Mouse (Mus musculus): Measurements from ENCODE around the gene Fbxl13. TPM values are rescaled to one million over a fixed set of nuclear protein-coding genes. Genes with fewer than 3 reads are reported as not detected.
A peak's percentile ranks its signal among the peaks of the same experiment; 100 is the strongest.
"Not testable (repeated sequence)": the region's sequence is repeated elsewhere in the genome, so short reads cannot be mapped to it uniquely, and the experiment has no call there.

The Fbxl13 gene
- polyA plus RNA-seq, 1 experiment from 2014 or later, result 0.18 TPM

GRCm38 (mm10) chr5:21605936-21606335, 39.5 kb downstream of the Fbxl13 start:
- no peaks in the 10 kb centered on the region for H3K9me3 ChIP-seq (replicated peaks; ENCODE audit: control insufficient read depth, low read length)
- no peaks in the 10 kb centered on the region for H3K27me3 ChIP-seq (replicated peaks; ENCODE audit: control insufficient read depth, insufficient read depth, low read length)
- no peak overlapping the region for H3K4me2 ChIP-seq (ENCODE audit: low read length)
- H3K4me1 ChIP-seq (ENCODE audit: control insufficient read depth, insufficient read depth, low read length), result no peaks in the 10 kb centered on the region
- H3K36me3 ChIP-seq (ENCODE audit: control insufficient read depth, insufficient read depth, low read length), result no peaks in the 10 kb centered on the region
- H3K27ac ChIP-seq (ENCODE audit: low read depth, low read length), result no peak overlapping the region
- 75% methylated on average over 6 of the region's 6 CpGs for WGBS
- no peak overlapping the region for H3K4me3 ChIP-seq (ENCODE audit: low read depth, low read length)
- no peak for ATAC-seq
- no peak overlapping the region for H3K9ac ChIP-seq (ENCODE audit: low read length)
- no peak for DNase-seq (ENCODE audit: low spot score)

DNA sequence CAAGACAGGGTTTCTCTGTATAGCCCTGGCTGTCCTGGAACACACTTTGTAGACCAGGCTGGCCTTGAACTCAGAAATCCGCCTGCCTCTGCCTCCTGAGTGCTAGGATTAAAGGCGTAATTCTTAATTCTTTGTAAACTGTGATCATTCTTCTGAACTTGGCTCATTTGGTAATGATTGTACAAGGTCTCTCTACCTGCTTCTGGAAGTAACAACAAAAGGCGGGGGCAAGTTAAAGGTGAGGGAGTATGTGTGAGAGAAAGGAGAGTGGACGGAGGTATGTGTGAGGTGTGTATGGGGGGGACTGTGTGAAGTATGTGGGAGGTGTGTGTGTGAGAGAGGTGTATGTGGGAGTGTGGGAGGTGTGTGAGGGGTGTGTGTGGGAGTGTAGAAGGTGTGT, 45.5 kb downstream of the Fbxl13 start:
- Histone ChIP-seq H3K4me2 (ENCODE audit: low read length) (no peak overlapping the region), H3K27me3 (replicated peaks; ENCODE audit: control insufficient read depth, insufficient read depth, low read length) (no peaks in the 10 kb centered on the region), H3K36me3 (ENCODE audit: control insufficient read depth, insufficient read depth, low read length) (no peaks in the 10 kb centered on the region), H3K9me3 (replicated peaks; ENCODE audit: control insufficient read depth, low read length) (no peaks in the 10 kb centered on the region), H3K4me1 (ENCODE audit: control insufficient read depth, insufficient read depth, low read length) (no peaks in the 10 kb centered on the region), H3K4me3 (ENCODE audit: low read depth, low read length) (no peak overlapping the region), H3K27ac (ENCODE audit: low read depth, low read length) (no peak overlapping the region), H3K9ac (ENCODE audit: low read length) (no peak overlapping the region)
- 94% methylated on average over 4 of the region's 4 CpGs for WGBS
- ATAC-seq (no peak), DNase-seq (ENCODE audit: low spot score) (no peak)

- H3K9me3 ChIP-seq (replicated peaks; ENCODE audit: control insufficient read depth, low read length); H3K4me2 ChIP-seq (ENCODE audit: low read length); H3K4me1 ChIP-seq (ENCODE audit: control insufficient read depth, insufficient read depth, low read length); H3K36me3 ChIP-seq (ENCODE audit: control insufficient read depth, insufficient read depth, low read length); H3K27me3 ChIP-seq (replicated peaks; ENCODE audit: control insufficient read depth, insufficient read depth, low read length); DNase-seq (ENCODE audit: low spot score); ATAC-seq; H3K27ac ChIP-seq (ENCODE audit: low read depth, low read length); H3K9ac ChIP-seq (ENCODE audit: low read length); H3K4me3 ChIP-seq (ENCODE audit: low read depth, low read length): not testable (repeated sequence)
- 81% methylated on average over 2 of the region's 2 CpGs for WGBS
Measured at GRCm38 (mm10) chr5:21599536-21599935, 45.9 kb downstream of the Fbxl13 start.

GRCm38 (mm10) chr5:21593201-21593709, 52.2 kb downstream of the Fbxl13 start:
- no peaks in the 10 kb centered on the region for H3K4me1 ChIP-seq (ENCODE audit: control insufficient read depth, insufficient read depth, low read length)
- no peak overlapping the region for H3K27ac ChIP-seq (ENCODE audit: low read depth, low read length)
- no peak overlapping the region for H3K4me3 ChIP-seq (ENCODE audit: low read depth, low read length)
- DNase-seq (ENCODE audit: low spot score) (no peak), ATAC-seq (no peak)
- H3K9me3 ChIP-seq (replicated peaks; ENCODE audit: control insufficient read depth, low read length), result no peaks in the 10 kb centered on the region
- H3K36me3 ChIP-seq (ENCODE audit: control insufficient read depth, insufficient read depth, low read length), result no peaks in the 10 kb centered on the region
- no peak overlapping the region for H3K4me2 ChIP-seq (ENCODE audit: low read length)
- no peaks in the 10 kb centered on the region for H3K27me3 ChIP-seq (replicated peaks; ENCODE audit: control insufficient read depth, insufficient read depth, low read length)
- no peak overlapping the region for H3K9ac ChIP-seq (ENCODE audit: low read length)
- WGBS, result 90% methylated on average over 9 of the region's 9 CpGs

- Histone ChIP-seq H3K9me3 (replicated peaks; ENCODE audit: control insufficient read depth, low read length) (no peaks in the 10 kb centered on the region), H3K4me1 (ENCODE audit: control insufficient read depth, insufficient read depth, low read length) (no peaks in the 10 kb centered on the region), H3K36me3 (ENCODE audit: control insufficient read depth, insufficient read depth, low read length) (no peaks in the 10 kb centered on the region), H3K27me3 (replicated peaks; ENCODE audit: control insufficient read depth, insufficient read depth, low read length) (no peaks in the 10 kb centered on the region), H3K27ac (ENCODE audit: low read depth, low read length) (no peak overlapping the region), H3K9ac (ENCODE audit: low read length) (no peak overlapping the region), H3K4me3 (ENCODE audit: low read depth, low read length) (no peak overlapping the region), H3K4me2 (ENCODE audit: low read length) (no peak overlapping the region)
- DNase-seq (ENCODE audit: low spot score) (no peak), ATAC-seq (no peak)
- WGBS, result 91% methylated on average over 2 of the region's 2 CpGs
Measured at GRCm38 (mm10) chr5:21592106-21592505, 53.3 kb downstream of the Fbxl13 start.

GRCm38 (mm10) chr5:21588220-21588619, 57.2 kb downstream of the Fbxl13 start:
- no peaks in the 10 kb centered on the region for H3K9me3 ChIP-seq (replicated peaks; ENCODE audit: control insufficient read depth, low read length)
- H3K4me2 ChIP-seq (ENCODE audit: low read length), result no peak overlapping the region
- WGBS, result 95% methylated on average over 13 of the region's 13 CpGs
- H3K27me3 ChIP-seq (replicated peaks; ENCODE audit: control insufficient read depth, insufficient read depth, low read length), result no peaks in the 10 kb centered on the region
- no peak overlapping the region for H3K9ac ChIP-seq (ENCODE audit: low read length)
- H3K27ac ChIP-seq (ENCODE audit: low read depth, low read length), result no peak overlapping the region
- DNase-seq (ENCODE audit: low spot score), result no peak
- H3K4me1 ChIP-seq (ENCODE audit: control insufficient read depth, insufficient read depth, low read length), result no peaks in the 10 kb centered on the region
- H3K36me3 ChIP-seq (ENCODE audit: control insufficient read depth, insufficient read depth, low read length), result no peaks in the 10 kb centered on the region
- ATAC-seq, result no peak
- no peak overlapping the region for H3K4me3 ChIP-seq (ENCODE audit: low read depth, low read length)

DNA sequence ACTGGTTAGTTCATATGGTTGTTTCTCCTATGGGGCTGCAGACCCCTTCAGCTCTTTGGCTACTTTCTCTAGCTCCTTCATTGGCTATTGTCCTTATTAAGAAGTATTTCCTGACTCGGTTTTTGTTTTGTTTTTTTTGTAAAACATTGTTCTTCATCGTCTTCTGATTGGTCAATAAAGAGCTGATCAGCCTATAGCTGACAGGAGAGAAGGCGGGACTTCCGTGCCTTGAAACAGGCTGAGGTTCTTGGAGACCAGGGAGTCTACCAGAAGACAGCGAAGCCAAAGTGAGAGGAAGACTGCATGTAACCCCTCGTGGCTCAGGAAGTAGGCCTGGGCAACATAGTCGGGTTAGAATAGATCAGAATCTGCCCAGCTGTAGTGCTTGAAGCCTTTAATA, 57.8 kb downstream of the Fbxl13 start:
- 78% methylated on average over 7 of the region's 7 CpGs for WGBS
- Histone ChIP-seq H3K27me3 (replicated peaks; ENCODE audit: control insufficient read depth, insufficient read depth, low read length) (no peaks in the 10 kb centered on the region), H3K9me3 (replicated peaks; ENCODE audit: control insufficient read depth, low read length) (no peaks in the 10 kb centered on the region), H3K4me2 (ENCODE audit: low read length) (no peak overlapping the region), H3K4me3 (ENCODE audit: low read depth, low read length) (no peak overlapping the region), H3K9ac (ENCODE audit: low read length) (no peak overlapping the region), H3K27ac (ENCODE audit: low read depth, low read length) (no peak overlapping the region), H3K36me3 (ENCODE audit: control insufficient read depth, insufficient read depth, low read length) (no peaks in the 10 kb centered on the region), H3K4me1 (ENCODE audit: control insufficient read depth, insufficient read depth, low read length) (no peaks in the 10 kb centered on the region)
- DNase-seq (ENCODE audit: low spot score) (no peak), ATAC-seq (no peak)

DNA sequence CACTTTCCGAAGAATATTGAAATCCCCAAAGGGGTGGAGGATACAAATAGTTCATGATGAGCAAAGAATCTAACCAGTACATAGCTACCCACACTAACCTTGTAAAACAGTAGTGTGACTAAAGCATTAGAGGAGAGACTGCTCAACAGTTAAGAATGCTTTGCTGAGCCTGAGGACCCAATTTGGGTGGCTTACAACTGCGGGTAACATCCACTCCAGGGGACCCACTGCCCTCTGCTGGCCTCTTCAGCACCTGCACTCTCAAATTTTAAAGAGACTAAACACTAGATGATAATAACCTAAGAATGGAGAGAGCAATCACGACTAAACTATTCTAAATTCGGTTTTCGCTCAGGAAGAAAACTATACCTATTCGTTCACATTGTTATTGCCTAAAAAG, 58.7 kb downstream of the Fbxl13 start:
- peak; percentile 47 for DNase-seq (ENCODE audit: low spot score)
- Histone ChIP-seq H3K4me2 (ENCODE audit: low read length) (no peak overlapping the region), H3K36me3 (ENCODE audit: control insufficient read depth, insufficient read depth, low read length) (no peaks in the 10 kb centered on the region), H3K27ac (ENCODE audit: low read depth, low read length) (no peak overlapping the region), H3K9me3 (replicated peaks; ENCODE audit: control insufficient read depth, low read length) (no peaks in the 10 kb centered on the region), H3K27me3 (replicated peaks; ENCODE audit: control insufficient read depth, insufficient read depth, low read length) (no peaks in the 10 kb centered on the region), H3K9ac (ENCODE audit: low read length) (no peak overlapping the region), H3K4me3 (ENCODE audit: low read depth, low read length) (no peak overlapping the region), H3K4me1 (ENCODE audit: control insufficient read depth, insufficient read depth, low read length) (no peaks in the 10 kb centered on the region)
- ATAC-seq, result no peak
- 55% methylated on average over 6 of the region's 6 CpGs for WGBS

GRCm38 (mm10) chr5:21578136-21578535, 67.3 kb downstream of the Fbxl13 start:
- H3K27ac ChIP-seq (ENCODE audit: low read depth, low read length), result no peak overlapping the region
- no peaks in the 10 kb centered on the region for H3K27me3 ChIP-seq (replicated peaks; ENCODE audit: control insufficient read depth, insufficient read depth, low read length)
- ATAC-seq (no peak), DNase-seq (ENCODE audit: low spot score) (no peak)
- no peaks in the 10 kb centered on the region for H3K4me1 ChIP-seq (ENCODE audit: control insufficient read depth, insufficient read depth, low read length)
- H3K9me3 ChIP-seq (replicated peaks; ENCODE audit: control insufficient read depth, low read length), result no peaks in the 10 kb centered on the region
- no peak overlapping the region for H3K4me3 ChIP-seq (ENCODE audit: low read depth, low read length)
- no peaks in the 10 kb centered on the region for H3K36me3 ChIP-seq (ENCODE audit: control insufficient read depth, insufficient read depth, low read length)
- H3K9ac ChIP-seq (ENCODE audit: low read length), result no peak overlapping the region
- no peak overlapping the region for H3K4me2 ChIP-seq (ENCODE audit: low read length)
- WGBS, result 87% methylated on average over 3 of the region's 3 CpGs
